Mouse (Mus musculus) frontal cortex, adult 2 months (tissue): ENCODE measurements around the gene Ivns1abp. TPM values are rescaled to one million over a fixed set of nuclear protein-coding genes. Genes with fewer than 3 reads are reported as not detected.
"Not testable (repeated sequence)": the region's sequence is repeated elsewhere in the genome, so short reads cannot be mapped to it uniquely, and the experiment has no call there.

Experiments used
- DNase-seq, 2 experiments: peaks; one replicate each; pipeline ENCODE4 v3.0.0; 2022; ENCODE audit warnings: low spot score in 1 of 2; ENCODE audit errors: extremely low spot score in 1 of 2
- polyA plus RNA-seq: library from polyadenylated mRNA; depleted of rRNA; stranded (reverse); fragments of >200 nt; gene quantifications from 2 replicates; pipeline ENCODE4 v1.2.3, GENCODE M21; 2012; rRNA removed

Gene Ivns1abp
- 127 and 132 TPM in 2 replicates for polyA plus RNA-seq

GRCm38 (mm10) chr1:151344283-151345108 is at the start of gene Ivns1abp:
TSS of gene Ivns1abp (plus strand) at chr1:151344477.
- peak; percentile 96 to 98 for DNase-seq

GRCm38 (mm10) chr1:151295486-151295885 is 48.8 kb upstream of the Ivns1abp start:
- no peak for DNase-seq

GRCm38 (mm10) chr1:151296621-151297020 is 47.7 kb upstream of the Ivns1abp start:
- DNase-seq = no peak

GRCm38 (mm10) chr1:151297025-151297424 is 47.3 kb upstream of the Ivns1abp start:
- no peak for DNase-seq

GRCm38 (mm10) chr1:151297596-151297995 is 46.7 kb upstream of the Ivns1abp start:
- no peak for DNase-seq

GRCm38 (mm10) chr1:151301456-151301855 is 42.8 kb upstream of the Ivns1abp start:
- no peak for DNase-seq

- DNase-seq = peak; percentile 52 to 60
These were observed 42.4 kb upstream of the Ivns1abp start for GRCm38 (mm10) chr1:151301904-151302303.

- DNase-seq = no peak
These were observed 41.0 kb upstream of the Ivns1abp start for GRCm38 (mm10) chr1:151303265-151303664.

- not testable (repeated sequence) for DNase-seq
These were observed 39.3 kb upstream of the Ivns1abp start for GRCm38 (mm10) chr1:151305001-151305400.

GRCm38 (mm10) chr1:151307059-151307458 is 37.2 kb upstream of the Ivns1abp start:
- no peak for DNase-seq

- DNase-seq = no peak
These were observed 36.5 kb upstream of the Ivns1abp start for GRCm38 (mm10) chr1:151307821-151308220.

- no peak for DNase-seq
These were observed 35.8 kb upstream of the Ivns1abp start for GRCm38 (mm10) chr1:151308508-151308907.

GRCm38 (mm10) chr1:151310511-151310910 is 33.8 kb upstream of the Ivns1abp start:
- no peak for DNase-seq

GRCm38 (mm10) chr1:151311379-151311778 is 32.9 kb upstream of the Ivns1abp start:
- DNase-seq = no peak

- no peak for DNase-seq
These were observed 25.0 kb upstream of the Ivns1abp start for GRCm38 (mm10) chr1:151319267-151319666.

GRCm38 (mm10) chr1:151320408-151320807 is 23.9 kb upstream of the Ivns1abp start:
- DNase-seq = no peak

GRCm38 (mm10) chr1:151325328-151325727 is 18.9 kb upstream of the Ivns1abp start:
- DNase-seq = no peak

- DNase-seq = no peak
These were observed 15.8 kb upstream of the Ivns1abp start for GRCm38 (mm10) chr1:151328341-151329097.

- no peak for DNase-seq
These were observed 14.7 kb upstream of the Ivns1abp start for GRCm38 (mm10) chr1:151329601-151330000.

- DNase-seq = no peak
These were observed 11.5 kb upstream of the Ivns1abp start for GRCm38 (mm10) chr1:151332819-151333218.

- no peak for DNase-seq
These were observed 6.0 kb upstream of the Ivns1abp start for GRCm38 (mm10) chr1:151338234-151338633.

GRCm38 (mm10) chr1:151338941-151339340 is 5.3 kb upstream of the Ivns1abp start:
- no peak for DNase-seq
